Mouse (Mus musculus): ENCODE data around the gene Gen1. TPM values are rescaled to one million over a fixed set of nuclear protein-coding genes. Genes with fewer than 3 reads are reported as not detected.

Gen1 gene
- polyA plus RNA-seq, 1 experiment from 2014 or later: 1.1 TPM

DNA sequence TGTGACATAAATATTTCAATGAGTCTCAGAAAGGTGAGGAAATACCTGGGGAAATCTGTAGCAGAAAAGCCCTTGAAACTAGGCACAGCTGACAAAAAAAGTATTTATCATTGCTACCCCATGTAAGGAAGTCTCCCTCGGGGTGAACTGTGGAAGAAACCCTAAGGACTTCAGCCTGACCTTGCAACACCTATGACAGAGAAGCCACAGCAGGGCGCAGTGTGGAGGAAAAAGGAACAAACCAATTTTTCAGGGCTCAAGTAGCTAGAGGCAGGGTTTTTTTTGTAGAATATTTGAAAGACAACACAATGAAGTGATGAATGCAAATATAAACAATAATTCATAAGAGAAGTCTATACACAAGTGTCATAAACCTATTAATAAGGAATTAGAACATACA is 29.6 kb downstream of the Gen1 start:
- no peak for ATAC-seq (ENCODE audit: low read depth)
- H3K36me3 ChIP-seq (ENCODE audit: control insufficient read depth, insufficient read depth, low read length): no peaks in the 10 kb centered on the region
- no peaks in the 10 kb centered on the region for H3K4me1 ChIP-seq (ENCODE audit: control insufficient read depth, insufficient read depth, low read length)
- H3K9me3 ChIP-seq (ENCODE audit: control insufficient read depth, low read length): no peaks in the 10 kb centered on the region
- 85% methylated on average over 2 of the region's 2 CpGs for WGBS
- no peak overlapping the region for H3K27ac ChIP-seq (ENCODE audit: low read depth, low read length)
- H3K4me3 ChIP-seq (ENCODE audit: low read depth, low read length): no peak overlapping the region
- H3K27me3 ChIP-seq (ENCODE audit: control insufficient read depth, insufficient read depth, low read length): no peaks in the 10 kb centered on the region
- H3K9ac ChIP-seq (replicated peaks; ENCODE audit: low read depth, low read length): no peak overlapping the region
- H3K4me2 ChIP-seq (ENCODE audit: low read depth, low read length): no peak overlapping the region

DNA sequence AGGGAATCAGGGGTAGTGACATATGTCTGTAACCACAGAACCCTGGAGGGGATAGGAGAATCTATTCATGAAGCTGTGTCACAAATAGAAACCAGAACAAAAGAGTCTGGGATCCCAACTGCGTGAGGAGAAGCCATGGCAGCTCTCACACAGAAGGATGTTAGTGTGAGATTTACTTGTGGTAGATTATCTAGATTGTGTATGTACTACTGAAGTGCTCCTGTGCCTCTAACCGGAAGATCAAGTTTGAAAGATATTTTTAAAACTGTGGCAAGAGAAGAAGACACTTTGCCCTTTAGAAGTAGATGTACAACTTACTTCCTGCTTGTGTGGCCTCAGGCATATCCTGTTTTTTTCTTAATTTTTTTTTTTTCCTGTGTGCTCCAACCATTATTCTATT is 35.3 kb downstream of the Gen1 start:
- WGBS: 82% methylated on average over 2 of the region's 2 CpGs
- Histone ChIP-seq H3K27ac (ENCODE audit: low read depth, low read length) (no peak overlapping the region), H3K9ac (replicated peaks; ENCODE audit: low read depth, low read length) (no peak overlapping the region), H3K4me3 (ENCODE audit: low read depth, low read length) (no peak overlapping the region), H3K27me3 (ENCODE audit: control insufficient read depth, insufficient read depth, low read length) (no peaks in the 10 kb centered on the region), H3K4me2 (ENCODE audit: low read depth, low read length) (no peak overlapping the region), H3K4me1 (ENCODE audit: control insufficient read depth, insufficient read depth, low read length) (no peaks in the 10 kb centered on the region), H3K36me3 (ENCODE audit: control insufficient read depth, insufficient read depth, low read length) (no peaks in the 10 kb centered on the region), H3K9me3 (ENCODE audit: control insufficient read depth, low read length) (no peaks in the 10 kb centered on the region)
- ATAC-seq (ENCODE audit: low read depth): no peak

DNA sequence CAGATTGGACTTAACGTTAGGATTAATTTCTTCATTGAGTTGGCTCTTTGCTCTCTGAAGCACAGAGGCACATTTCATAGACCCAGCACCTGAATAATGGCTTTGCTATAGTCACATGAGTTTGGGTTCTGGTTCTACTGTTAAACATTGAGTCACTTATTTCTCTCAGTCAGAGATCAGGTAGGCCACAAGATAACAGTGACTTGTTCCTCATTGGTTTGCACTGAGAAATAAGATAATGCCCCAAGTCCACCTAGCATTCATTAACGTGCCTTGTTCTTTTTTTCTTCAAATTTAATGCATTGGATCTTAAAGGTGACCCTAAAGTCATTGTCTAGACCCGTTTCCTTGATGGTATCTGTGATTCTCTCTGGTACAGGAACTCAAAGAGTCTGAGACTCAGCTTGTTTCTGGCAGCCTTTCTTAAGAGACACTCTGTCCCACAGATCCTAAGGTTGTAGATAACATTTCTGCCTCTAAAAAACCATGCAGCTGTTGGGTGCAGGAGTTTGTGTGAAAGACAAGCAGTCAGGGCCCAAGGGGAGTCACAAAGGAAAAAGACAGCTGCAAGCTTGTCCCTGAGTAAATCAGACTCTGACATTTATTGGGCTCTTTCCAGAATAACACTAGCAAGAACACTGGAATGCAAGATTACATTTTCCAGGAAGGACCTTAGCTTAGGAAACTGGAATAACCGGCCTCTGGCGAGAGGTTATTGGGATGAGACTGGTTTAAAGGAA is 38.9 kb downstream of the Gen1 start:
- Histone ChIP-seq H3K4me3 (ENCODE audit: low read depth, low read length) (no peak overlapping the region), H3K4me2 (ENCODE audit: low read depth, low read length) (no peak overlapping the region), H3K9me3 (ENCODE audit: control insufficient read depth, low read length) (no peaks in the 10 kb centered on the region), H3K36me3 (ENCODE audit: control insufficient read depth, insufficient read depth, low read length) (no peaks in the 10 kb centered on the region), H3K27me3 (ENCODE audit: control insufficient read depth, insufficient read depth, low read length) (no peaks in the 10 kb centered on the region), H3K27ac (ENCODE audit: low read depth, low read length) (no peak overlapping the region), H3K4me1 (ENCODE audit: control insufficient read depth, insufficient read depth, low read length) (no peaks in the 10 kb centered on the region), H3K9ac (replicated peaks; ENCODE audit: low read depth, low read length) (no peak overlapping the region)
- WGBS: 73% methylated on average over 5 of the region's 5 CpGs
- ATAC-seq (ENCODE audit: low read depth): no peak

DNA sequence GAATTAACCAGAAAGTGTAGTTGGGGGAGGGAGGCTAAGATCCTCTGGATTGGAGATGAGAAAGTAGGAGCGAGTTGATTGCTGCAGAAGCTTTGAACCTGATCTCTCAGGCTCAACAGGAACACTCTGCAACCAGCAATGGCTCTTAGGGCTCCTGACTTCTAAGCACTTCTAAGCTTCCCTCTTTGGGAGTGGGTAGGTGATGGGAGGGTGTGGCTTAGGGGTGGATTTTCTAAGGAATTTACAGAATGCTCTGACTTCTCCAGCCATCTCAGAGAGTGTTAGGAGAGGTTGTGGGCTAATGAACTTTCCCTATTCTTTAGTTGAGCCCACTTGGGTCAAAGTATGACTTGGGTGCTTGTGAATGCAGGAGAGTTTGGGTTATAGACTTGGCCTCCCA is 39.5 kb downstream of the Gen1 start:
- H3K4me2 ChIP-seq (ENCODE audit: low read depth, low read length): no peak overlapping the region

DNA sequence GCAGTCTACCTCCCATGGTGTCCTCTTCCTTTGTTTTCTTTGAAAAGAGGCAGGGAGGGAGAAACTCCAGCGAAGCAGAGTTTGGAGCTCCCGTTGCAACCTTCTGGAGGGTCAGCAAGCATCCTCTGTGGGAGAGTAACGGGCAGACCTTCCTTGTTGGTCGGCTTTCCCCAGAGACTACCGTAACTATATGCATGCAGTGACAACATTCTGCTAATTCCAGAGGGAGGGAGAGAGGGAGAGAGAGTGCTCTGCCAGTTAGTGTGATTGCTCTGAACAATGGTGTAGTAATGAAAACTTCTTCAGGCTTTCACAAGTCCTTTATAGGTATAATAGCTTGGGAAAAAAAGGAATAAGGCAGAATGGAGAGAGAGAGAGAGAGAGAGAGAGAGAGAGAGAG is 40.9 kb downstream of the Gen1 start:
- no peak overlapping the region for H3K27ac ChIP-seq (ENCODE audit: low read depth, low read length)
- no peak overlapping the region for H3K4me3 ChIP-seq (ENCODE audit: low read depth, low read length)
- H3K4me2 ChIP-seq (ENCODE audit: low read depth, low read length): no peak overlapping the region
- H3K4me1 ChIP-seq (ENCODE audit: control insufficient read depth, insufficient read depth, low read length): no peaks in the 10 kb centered on the region
- H3K9ac ChIP-seq (replicated peaks; ENCODE audit: low read depth, low read length): no peak overlapping the region
- no peak for ATAC-seq (ENCODE audit: low read depth)
- no peaks in the 10 kb centered on the region for H3K9me3 ChIP-seq (ENCODE audit: control insufficient read depth, low read length)
- 3% methylated on average over 5 of the region's 5 CpGs for WGBS
- no peaks in the 10 kb centered on the region for H3K27me3 ChIP-seq (ENCODE audit: control insufficient read depth, insufficient read depth, low read length)
- H3K36me3 ChIP-seq (ENCODE audit: control insufficient read depth, insufficient read depth, low read length): no peaks in the 10 kb centered on the region

More for the DNA sequence above, 39.5 kb downstream of the Gen1 start:
- Histone ChIP-seq H3K9me3 (ENCODE audit: control insufficient read depth, low read length) (no peaks in the 10 kb centered on the region), H3K4me1 (ENCODE audit: control insufficient read depth, insufficient read depth, low read length) (no peaks in the 10 kb centered on the region), H3K9ac (replicated peaks; ENCODE audit: low read depth, low read length) (no peak overlapping the region), H3K4me3 (ENCODE audit: low read depth, low read length) (no peak overlapping the region), H3K36me3 (ENCODE audit: control insufficient read depth, insufficient read depth, low read length) (no peaks in the 10 kb centered on the region), H3K27ac (ENCODE audit: low read depth, low read length) (no peak overlapping the region), H3K27me3 (ENCODE audit: control insufficient read depth, insufficient read depth, low read length) (no peaks in the 10 kb centered on the region)
- WGBS: 50% methylated on average over 1 of the region's 1 CpGs
- ATAC-seq (ENCODE audit: low read depth): no peak

DNA sequence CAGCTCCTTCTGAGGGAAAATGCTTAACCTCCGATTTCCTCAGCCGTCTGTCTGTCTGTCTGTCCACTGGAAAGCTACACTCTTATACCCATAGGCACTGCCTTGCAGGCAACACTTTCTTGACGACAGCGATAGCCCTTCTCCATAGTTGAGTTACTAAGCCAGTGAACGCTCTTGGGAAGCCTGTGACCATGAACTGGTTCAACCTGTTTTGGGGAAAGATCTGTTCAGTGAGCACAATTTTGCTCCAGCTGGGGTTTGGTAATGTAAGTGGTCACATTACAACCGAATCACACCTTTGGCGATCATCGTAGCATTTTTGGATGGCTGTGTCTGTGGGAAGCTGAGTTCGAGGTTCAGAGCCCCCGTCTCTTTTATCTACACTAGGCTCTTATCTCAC is 42.5 kb downstream of the Gen1 start:
- H3K4me3 ChIP-seq (ENCODE audit: low read depth, low read length): no peak overlapping the region
- H3K36me3 ChIP-seq (ENCODE audit: control insufficient read depth, insufficient read depth, low read length): no peaks in the 10 kb centered on the region
- WGBS: 96% methylated on average over 10 of the region's 10 CpGs
- H3K27me3 ChIP-seq (ENCODE audit: control insufficient read depth, insufficient read depth, low read length): no peaks in the 10 kb centered on the region
- no peak for ATAC-seq (ENCODE audit: low read depth)
- no peak overlapping the region for H3K27ac ChIP-seq (ENCODE audit: low read depth, low read length)
- H3K4me1 ChIP-seq (ENCODE audit: control insufficient read depth, insufficient read depth, low read length): no peaks in the 10 kb centered on the region
- H3K9ac ChIP-seq (replicated peaks; ENCODE audit: low read depth, low read length): no peak overlapping the region
- no peaks in the 10 kb centered on the region for H3K9me3 ChIP-seq (ENCODE audit: control insufficient read depth, low read length)
- H3K4me2 ChIP-seq (ENCODE audit: low read depth, low read length): no peak overlapping the region

DNA sequence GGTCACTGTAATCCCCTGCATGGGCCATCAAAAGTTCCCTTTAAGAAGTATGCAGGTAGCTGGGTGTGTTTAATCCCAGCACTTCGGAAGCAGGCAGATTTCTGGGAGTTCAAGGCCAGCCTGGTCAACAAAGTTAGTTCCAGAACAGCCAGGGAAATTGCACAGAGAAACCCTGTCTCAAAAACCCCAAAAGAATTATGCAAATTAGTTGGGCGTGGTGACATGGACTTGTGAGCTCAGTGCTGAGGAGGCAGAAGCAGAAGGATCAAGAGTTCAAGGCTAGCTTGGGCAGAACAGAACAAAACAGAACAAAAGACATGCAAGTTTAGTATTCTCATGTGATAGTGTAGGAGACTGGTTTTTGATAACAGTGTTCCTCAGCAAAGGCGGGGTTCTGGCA is 43.0 kb downstream of the Gen1 start:
- no peaks in the 10 kb centered on the region for H3K9me3 ChIP-seq (ENCODE audit: control insufficient read depth, low read length)
- no peaks in the 10 kb centered on the region for H3K27me3 ChIP-seq (ENCODE audit: control insufficient read depth, insufficient read depth, low read length)
- no peaks in the 10 kb centered on the region for H3K4me1 ChIP-seq (ENCODE audit: control insufficient read depth, insufficient read depth, low read length)
- no peak for ATAC-seq (ENCODE audit: low read depth)
- no peak overlapping the region for H3K27ac ChIP-seq (ENCODE audit: low read depth, low read length)
- no peak overlapping the region for H3K4me3 ChIP-seq (ENCODE audit: low read depth, low read length)
- H3K9ac ChIP-seq (replicated peaks; ENCODE audit: low read depth, low read length): no peak overlapping the region
- no peak overlapping the region for H3K4me2 ChIP-seq (ENCODE audit: low read depth, low read length)
- 73% methylated on average over 3 of the region's 3 CpGs for WGBS
- H3K36me3 ChIP-seq (ENCODE audit: control insufficient read depth, insufficient read depth, low read length): no peaks in the 10 kb centered on the region

DNA sequence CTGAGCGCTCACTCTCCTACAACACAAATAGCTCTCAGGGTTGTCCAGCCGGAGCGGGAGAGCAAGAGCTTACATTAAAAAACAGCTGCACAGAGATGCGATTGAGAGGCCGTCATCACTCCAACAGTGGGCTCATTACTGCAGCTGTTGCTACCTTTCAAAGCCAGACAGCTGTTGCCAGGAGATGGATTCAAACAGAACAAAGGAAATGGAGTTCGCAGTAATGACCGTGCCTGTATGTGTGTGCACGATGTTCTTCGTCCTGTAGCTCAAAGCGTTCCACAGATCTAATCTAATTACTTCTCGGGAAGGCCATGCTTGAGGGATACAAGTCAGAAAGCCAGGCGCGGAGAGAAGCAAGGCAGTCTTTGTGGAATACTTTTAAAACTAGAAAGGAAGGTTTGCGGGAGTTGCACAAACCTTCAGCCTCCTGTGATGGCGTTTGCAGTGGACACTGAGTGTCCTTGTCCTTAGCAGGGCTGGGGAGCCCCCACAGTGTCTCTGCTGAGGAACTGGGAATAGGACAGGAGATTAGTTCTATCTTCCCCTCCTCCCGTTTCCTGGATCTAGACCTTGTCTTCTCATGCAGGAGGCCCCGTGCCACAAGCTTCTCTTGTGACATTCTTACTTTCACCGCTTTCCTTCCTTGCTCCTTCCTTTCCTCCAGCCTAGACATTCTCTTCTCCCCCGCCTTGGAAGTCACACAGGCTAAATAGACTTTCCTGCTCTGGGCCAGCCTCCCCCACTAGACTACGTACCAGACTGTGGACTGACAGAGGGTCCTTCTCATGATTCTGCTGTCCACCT is 43.9 kb downstream of the Gen1 start:
- H3K4me1 ChIP-seq (ENCODE audit: control insufficient read depth, insufficient read depth, low read length): no peaks in the 10 kb centered on the region
- ATAC-seq (ENCODE audit: low read depth): peak; percentile 79; the same call in 1 of the 2 replicates
- H3K27ac ChIP-seq (ENCODE audit: low read depth, low read length): no peak overlapping the region
- H3K9me3 ChIP-seq (ENCODE audit: control insufficient read depth, low read length): no peaks in the 10 kb centered on the region
- WGBS: 59% methylated on average over 20 of the region's 20 CpGs
- H3K9ac ChIP-seq (replicated peaks; ENCODE audit: low read depth, low read length): no peak overlapping the region
- H3K36me3 ChIP-seq (ENCODE audit: control insufficient read depth, insufficient read depth, low read length): no peaks in the 10 kb centered on the region
- H3K4me2 ChIP-seq (ENCODE audit: low read depth, low read length): no peak overlapping the region
- H3K4me3 ChIP-seq (ENCODE audit: low read depth, low read length): no peak overlapping the region
- H3K27me3 ChIP-seq (ENCODE audit: control insufficient read depth, insufficient read depth, low read length): no peaks in the 10 kb centered on the region

DNA sequence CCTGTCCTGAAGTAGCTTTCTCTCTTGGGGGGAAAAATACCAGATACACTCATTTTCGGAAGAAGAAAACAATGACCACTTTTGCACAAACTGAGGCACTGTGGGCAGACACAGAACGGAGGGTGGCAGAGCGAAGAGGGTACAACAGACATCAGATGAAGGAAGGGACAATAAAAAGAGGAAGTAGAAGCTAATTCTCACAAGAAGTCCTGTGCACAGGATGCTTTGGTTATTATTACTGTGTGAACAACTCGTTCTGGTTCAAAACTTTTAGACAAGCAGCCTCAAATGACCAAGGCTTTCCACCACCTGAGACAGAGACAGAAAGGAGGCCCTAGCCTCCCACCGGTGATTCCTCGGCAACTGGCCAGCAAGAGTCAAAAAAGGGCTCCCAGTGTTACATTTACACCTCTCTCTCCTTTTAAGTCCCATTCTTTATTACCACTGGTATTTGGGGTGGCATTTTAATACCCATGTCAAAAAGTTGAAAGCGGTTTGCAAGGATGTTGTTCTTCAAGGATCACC is 47.8 kb downstream of the Gen1 start:
- Histone ChIP-seq H3K36me3 (ENCODE audit: control insufficient read depth, insufficient read depth, low read length) (no peaks in the 10 kb centered on the region), H3K27me3 (ENCODE audit: control insufficient read depth, insufficient read depth, low read length) (no peaks in the 10 kb centered on the region), H3K4me1 (ENCODE audit: control insufficient read depth, insufficient read depth, low read length) (no peaks in the 10 kb centered on the region), H3K4me3 (ENCODE audit: low read depth, low read length) (no peak overlapping the region), H3K4me2 (ENCODE audit: low read depth, low read length) (no peak overlapping the region), H3K27ac (ENCODE audit: low read depth, low read length) (no peak overlapping the region), H3K9me3 (ENCODE audit: control insufficient read depth, low read length) (no peaks in the 10 kb centered on the region), H3K9ac (replicated peaks; ENCODE audit: low read depth, low read length) (no peak overlapping the region)
- 66% methylated on average over 7 of the region's 7 CpGs for WGBS
- no peak for ATAC-seq (ENCODE audit: low read depth)
